Mouse (Mus musculus) olfactory bulb, adult 2 months (tissue): ENCODE measurements around the gene Ndufs2.

ENCODE experiments used
- CTCF ChIP-seq: fragments of 200-500 bp; IDR thresholded peaks from 2 replicates; pipeline ENCODE4 v1.5.1; 2012; ENCODE audit warnings: low read depth, mild to moderate bottlenecking, low read length, moderate library complexity; ENCODE audit not compliant: insufficient read depth
- POLR2A ChIP-seq: fragments of 200-500 bp; IDR thresholded peaks from 2 replicates; pipeline ENCODE4 v1.6.1; 2012; ENCODE audit warnings: mild to moderate bottlenecking, low read depth, low read length, moderate library complexity; ENCODE audit not compliant: insufficient read depth

DNA sequence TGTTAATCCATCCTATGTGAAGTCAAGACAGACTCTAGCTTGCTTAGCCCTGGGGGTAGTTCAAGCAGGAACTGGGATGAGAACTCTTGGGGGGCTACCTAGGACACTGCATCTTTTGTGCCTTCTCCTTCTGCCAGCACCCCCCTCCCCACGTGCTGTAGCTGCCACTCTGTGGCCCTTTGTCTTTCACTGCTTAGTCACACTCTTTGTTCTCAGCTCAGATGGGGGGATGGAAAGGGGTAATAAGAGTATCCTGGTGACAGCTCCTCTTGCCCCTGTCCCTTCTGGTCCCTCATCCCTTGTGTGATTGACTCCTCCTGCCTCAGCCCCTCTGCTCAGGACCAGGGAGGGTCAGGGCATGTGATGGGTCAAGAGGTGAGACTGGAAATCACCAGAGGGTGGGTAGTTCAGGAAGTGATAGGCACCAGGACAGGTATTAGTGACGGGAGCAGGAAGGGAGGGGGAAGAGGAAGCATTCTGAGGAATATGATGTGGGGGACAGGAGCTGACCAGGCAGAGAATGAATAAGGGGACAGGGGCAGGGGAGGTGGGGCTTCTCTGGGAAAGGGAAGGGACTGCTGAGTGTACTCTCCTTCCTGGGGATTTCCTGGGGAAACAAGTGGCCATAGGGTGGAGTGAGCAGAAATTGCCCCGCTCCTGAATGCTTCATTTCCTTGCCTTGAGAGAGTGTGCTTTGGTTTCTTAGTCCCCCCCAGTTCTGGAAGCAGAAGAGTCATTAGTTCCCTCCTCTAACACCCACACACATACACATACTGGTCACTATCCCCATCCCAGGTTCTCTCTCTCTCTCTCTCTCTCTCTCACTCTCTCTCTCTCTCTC lies 2.6 kb downstream of the Ndufs2 start:
- TF ChIP-seq POLR2A (no peak), CTCF (no peak)
